Mouse (Mus musculus) forebrain, embryonic 16.5 days (tissue): Measurements from ENCODE around the gene Gm20388. TPM values are rescaled to one million over a fixed set of nuclear protein-coding genes. Genes with fewer than 3 reads are reported as not detected.

Experiments
- ATAC-seq: fragments of 200-750 bp; cut with Nextera tagmentation; 2 replicates; pipeline ENCODE4 v1.8.0; 2017; ENCODE audit warnings: mild to moderate bottlenecking, moderate library complexity
- H3K27ac ChIP-seq: fragments of 300-500 bp; sonication (generic); 2 replicates; pipeline ENCODE4 v1.5.1; 2014; ENCODE audit warnings: low read length, control low read depth
- H3K27me3 ChIP-seq: fragments of 300-500 bp; sonication (generic); replicated peaks from 2 replicates; pipeline ENCODE4 v1.6.1; 2014; ENCODE audit warnings: low read length; ENCODE audit not compliant: control insufficient read depth, insufficient read depth
- H3K36me3 ChIP-seq: fragments of 300-500 bp; sonication (generic); 2 replicates; pipeline ENCODE4 v1.6.1; 2014; ENCODE audit not compliant: control insufficient read depth, insufficient read depth
- H3K4me1 ChIP-seq: fragments of 300-500 bp; sonication (generic); replicated peaks from 2 replicates; pipeline ENCODE4 v1.6.1; 2014; ENCODE audit warnings: low read length; ENCODE audit not compliant: control insufficient read depth, insufficient read depth
- H3K4me2 ChIP-seq: fragments of 300-500 bp; sonication (generic); 2 replicates; pipeline ENCODE4 v1.6.1; 2014; ENCODE audit warnings: mild to moderate bottlenecking, low read length, control low read depth
- H3K4me3 ChIP-seq: fragments of 300-500 bp; sonication (generic); replicated peaks from 2 replicates; pipeline ENCODE4 v1.5.1; 2014; ENCODE audit warnings: mild to moderate bottlenecking, low read length, control low read depth
- H3K9ac ChIP-seq: fragments of 300-500 bp; sonication (generic); replicated peaks from 2 replicates; pipeline ENCODE4 v1.6.1; 2014; ENCODE audit warnings: low read depth, low read length, control low read depth
- H3K9me3 ChIP-seq: fragments of 300-500 bp; sonication (generic); 2 replicates; pipeline ENCODE4 v1.6.1; 2016; ENCODE audit warnings: low read length; ENCODE audit not compliant: control insufficient read depth
- WGBS: fragments of 180-500 bp; shearing (Covaris S2); extraction: QIAGEN DNeasy Blood & Tissue Kit; methylation state at CpG from one replicate; pipeline ENCODE4 v1.1.7; 2014; 5-methylcytosine and 5-hydroxymethylcytosine counted together
- polyA plus RNA-seq: library from polyadenylated mRNA; unstranded; fragments of >200 nt; fragmentation: Nextera tagmentation; extraction: Ambion mirVana; gene quantifications from 2 replicates; pipeline ENCODE4 v1.2.1, GENCODE M21; 2015

Gm20388 gene
- polyA plus RNA-seq, 1 experiment from 2014 or later, result 4.7 TPM

DNA sequence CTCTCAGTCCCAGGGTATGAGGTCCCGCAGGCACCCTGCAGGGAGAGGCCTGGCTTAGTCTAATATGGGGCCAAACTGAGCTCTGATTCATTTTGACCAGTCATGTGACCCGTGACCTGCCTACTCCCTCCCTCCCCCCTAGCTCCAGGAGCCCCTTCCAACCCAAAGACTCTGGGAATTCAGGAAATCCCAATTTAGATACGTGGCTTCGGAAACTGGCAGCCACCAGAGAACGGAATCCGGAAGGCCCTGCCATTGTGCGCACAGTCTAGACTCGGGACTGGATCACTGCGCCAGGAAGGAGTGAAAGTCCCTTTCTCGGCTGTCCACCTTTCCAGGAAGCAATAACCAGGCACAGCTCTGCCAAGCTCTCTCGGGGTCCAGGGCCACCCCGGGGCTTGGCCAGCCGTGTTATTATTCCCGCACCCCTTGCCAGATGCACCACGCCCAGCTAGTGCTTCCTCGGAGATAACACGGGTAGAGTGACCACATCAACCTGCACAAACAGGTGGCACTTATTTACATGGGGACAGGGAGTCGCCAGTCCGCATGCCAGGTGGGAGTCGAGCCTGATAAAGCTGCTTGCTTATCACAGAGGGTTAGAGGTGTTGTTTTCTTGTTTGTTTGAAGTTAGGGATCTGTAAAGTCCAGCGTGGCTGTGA lies 1352.2 kb downstream of the Gm20388 start:
- WGBS, result 81% methylated on average over 21 of the region's 21 CpGs
- no peak for ATAC-seq

DNA sequence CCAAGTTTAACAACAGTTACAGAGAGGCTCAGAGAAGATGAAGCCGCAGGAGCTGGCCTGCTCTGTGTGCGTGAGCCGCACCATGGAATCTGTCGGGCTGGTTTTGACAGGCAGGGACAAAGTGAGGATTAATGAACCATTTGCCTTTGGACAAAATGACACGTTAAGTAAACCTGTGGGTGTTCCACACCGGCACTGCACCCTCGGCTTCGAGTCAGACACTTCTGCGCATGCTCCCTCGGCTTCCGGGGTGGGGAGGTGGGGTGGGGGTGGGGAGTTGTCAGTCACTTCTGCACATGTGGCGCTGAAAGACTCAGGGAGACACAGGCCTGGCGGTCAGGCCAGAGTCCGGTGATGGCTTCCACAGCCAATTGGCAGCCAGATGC lies 1352.7 kb downstream of the Gm20388 start:
- Histone ChIP-seq H3K9me3 (no peaks in the 10 kb centered on the region), H3K27ac (no peak overlapping the region), H3K4me1 (no peaks in the 10 kb centered on the region), H3K9ac (0 out of 2 replicates have a peak overlapping the region, but pooled peaks have one; percentile 13), H3K4me3 (no peak overlapping the region), H3K27me3 (no peaks in the 10 kb centered on the region), H3K4me2 (no peak overlapping the region), H3K36me3 (no peaks in the 10 kb centered on the region)
- no peak for ATAC-seq
- WGBS, result 49% methylated on average over 14 of the region's 14 CpGs

More for the DNA sequence above, 1352.2 kb downstream of the Gm20388 start:
- no peaks in the 10 kb centered on the region for H3K36me3 ChIP-seq
- H3K4me3 ChIP-seq, result no peak overlapping the region
- H3K27ac ChIP-seq, result no peak overlapping the region
- H3K4me1 ChIP-seq, result no peaks in the 10 kb centered on the region
- H3K4me2 ChIP-seq, result no peak overlapping the region
- H3K27me3 ChIP-seq, result no peaks in the 10 kb centered on the region
- no peak overlapping the region for H3K9ac ChIP-seq
- no peaks in the 10 kb centered on the region for H3K9me3 ChIP-seq

DNA sequence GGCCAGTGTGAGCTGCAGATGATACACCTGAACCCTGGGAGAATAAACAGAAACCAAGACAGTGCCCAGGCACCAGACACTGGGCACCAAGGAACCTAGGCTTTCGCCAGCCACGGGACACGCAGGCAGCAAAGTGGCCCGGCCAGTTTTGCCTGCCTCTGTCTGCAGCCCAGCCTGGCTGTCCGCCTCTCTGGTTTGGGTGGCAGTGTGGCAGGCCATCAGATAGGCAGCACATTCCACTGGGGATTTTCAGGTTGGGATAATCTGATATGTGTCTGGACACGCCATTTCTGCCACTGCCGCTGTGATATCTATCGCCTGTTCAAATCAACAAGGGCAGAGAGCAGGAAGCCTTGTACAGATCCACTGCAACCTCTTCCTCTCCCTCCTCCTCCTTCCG lies 1353.6 kb downstream of the Gm20388 start:
- Histone ChIP-seq H3K9me3 (no peaks in the 10 kb centered on the region), H3K4me3 (no peak overlapping the region), H3K27me3 (no peaks in the 10 kb centered on the region), H3K4me1 (no peaks in the 10 kb centered on the region), H3K27ac (no peak overlapping the region), H3K36me3 (no peaks in the 10 kb centered on the region), H3K9ac (no peak overlapping the region), H3K4me2 (no peak overlapping the region)
- 86% methylated on average over 9 of the region's 9 CpGs for WGBS
- ATAC-seq, result no peak

DNA sequence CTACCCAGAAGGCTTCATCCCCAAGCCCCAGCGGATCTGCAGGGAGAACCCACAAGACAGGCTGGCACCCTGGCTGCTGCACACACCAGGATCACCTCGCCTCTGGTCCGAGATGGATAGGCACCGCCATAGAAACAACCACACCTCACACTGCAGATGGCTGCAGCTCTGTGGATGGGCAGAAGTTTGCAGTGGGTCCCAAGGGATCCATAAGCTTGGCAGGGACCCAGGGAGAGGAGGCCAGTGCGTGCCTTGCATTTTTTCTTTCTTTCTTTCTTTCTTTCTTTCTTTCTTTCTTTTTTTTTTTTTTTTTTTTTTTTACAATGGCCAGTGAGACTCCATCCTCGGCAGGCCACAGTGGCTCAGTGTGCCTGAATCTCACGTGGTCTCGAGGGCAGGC lies 1360.9 kb downstream of the Gm20388 start:
- H3K9ac ChIP-seq, result no peak overlapping the region
- peaks cover 11% of the 10 kb centered on the region for H3K4me1 ChIP-seq
- ATAC-seq, result no peak
- no peaks in the 10 kb centered on the region for H3K36me3 ChIP-seq
- H3K4me3 ChIP-seq, result no peak overlapping the region
- WGBS, result 57% methylated on average over 8 of the region's 8 CpGs
- no peak overlapping the region for H3K27ac ChIP-seq
- no peak overlapping the region for H3K4me2 ChIP-seq
- H3K9me3 ChIP-seq, result no peaks in the 10 kb centered on the region
- H3K27me3 ChIP-seq, result no peaks in the 10 kb centered on the region

DNA sequence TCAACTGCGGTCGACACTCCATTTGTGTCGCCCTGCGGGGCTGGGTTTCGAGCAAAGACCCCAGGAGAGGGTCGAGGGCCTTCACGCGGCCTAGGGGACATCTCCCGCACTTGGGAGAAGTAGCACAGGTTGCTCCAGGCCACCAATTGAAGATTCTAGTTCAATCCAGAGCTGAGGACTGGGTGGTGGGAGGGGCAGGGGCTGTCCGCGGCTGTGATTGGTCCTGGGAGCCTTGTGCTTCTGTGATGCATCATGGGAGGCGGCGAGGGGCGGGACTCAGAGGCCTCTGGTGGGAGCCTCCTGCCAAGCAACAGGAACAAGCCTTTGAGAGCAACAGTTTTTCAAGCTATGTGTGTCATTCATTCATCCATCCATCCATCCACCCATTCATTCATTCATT lies 1362.6 kb downstream of the Gm20388 start:
- WGBS, result 54% methylated on average over 14 of the region's 14 CpGs
- H3K9ac ChIP-seq, result no peak overlapping the region
- no peaks in the 10 kb centered on the region for H3K36me3 ChIP-seq
- H3K4me1 ChIP-seq, result peaks cover 11% of the 10 kb centered on the region
- no peaks in the 10 kb centered on the region for H3K27me3 ChIP-seq
- H3K27ac ChIP-seq, result 0 out of 2 replicates have a peak overlapping the region, but pooled peaks have one; percentile 10
- ATAC-seq, result peak; percentile 86
- no peaks in the 10 kb centered on the region for H3K9me3 ChIP-seq
- H3K4me2 ChIP-seq, result peak overlapping the region; percentile 36
- H3K4me3 ChIP-seq, result peak overlapping the region; percentile 20; the same call in 1 of the 2 replicates

DNA sequence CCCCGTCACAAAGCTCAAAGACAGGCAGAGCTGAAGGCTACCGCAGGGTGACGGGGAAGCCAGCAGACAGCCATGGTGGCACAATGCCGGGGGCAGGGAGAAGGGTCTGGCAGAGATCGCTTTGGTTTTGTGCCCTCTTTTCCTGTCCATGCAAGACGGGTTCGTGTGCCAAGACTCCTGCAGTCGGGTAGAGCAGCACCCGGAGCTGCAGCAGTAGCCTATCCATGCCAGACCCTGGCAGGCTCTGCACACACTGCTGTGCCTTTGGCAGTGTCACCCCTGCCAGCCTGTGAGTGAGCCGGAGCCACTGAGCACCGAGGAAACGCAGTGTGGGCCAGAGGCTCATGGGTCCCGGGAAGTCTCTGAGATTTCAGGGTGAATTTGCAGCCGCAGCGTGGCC lies 1363.0 kb downstream of the Gm20388 start:
- H3K4me3 ChIP-seq, result no peak overlapping the region
- peaks cover 11% of the 10 kb centered on the region for H3K4me1 ChIP-seq
- ATAC-seq, result peak; percentile 91
- 59% methylated on average over 15 of the region's 15 CpGs for WGBS
- peak overlapping the region; percentile 20 for H3K4me2 ChIP-seq
- H3K9me3 ChIP-seq, result no peaks in the 10 kb centered on the region
- H3K36me3 ChIP-seq, result no peaks in the 10 kb centered on the region
- H3K27me3 ChIP-seq, result no peaks in the 10 kb centered on the region
- H3K27ac ChIP-seq, result peak overlapping the region; percentile 44; the same call in 1 of the 2 replicates
- H3K9ac ChIP-seq, result no peak overlapping the region

DNA sequence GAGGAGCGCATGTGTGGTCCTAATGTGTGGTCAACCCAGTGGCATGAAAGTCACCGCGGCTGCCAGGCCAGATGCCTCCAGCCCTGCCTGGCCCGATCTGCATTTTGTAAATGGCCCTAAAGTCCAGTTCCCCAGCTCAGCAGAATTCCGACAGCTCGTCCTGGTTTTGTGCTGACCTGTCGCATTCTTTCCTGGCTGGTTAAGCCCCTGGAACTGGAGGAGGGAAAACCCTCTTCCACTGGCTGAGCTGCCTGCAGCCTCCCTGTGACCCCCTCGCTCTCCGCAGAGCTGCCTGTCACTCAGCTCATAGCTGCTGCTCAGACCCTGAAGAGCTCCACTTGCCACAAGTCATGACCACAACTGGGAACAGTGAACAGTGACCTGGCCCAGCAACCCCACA lies 1369.8 kb downstream of the Gm20388 start:
- Histone ChIP-seq H3K4me1 (no peaks in the 10 kb centered on the region), H3K27ac (no peak overlapping the region), H3K4me3 (no peak overlapping the region), H3K9me3 (no peaks in the 10 kb centered on the region), H3K27me3 (no peaks in the 10 kb centered on the region), H3K36me3 (no peaks in the 10 kb centered on the region), H3K9ac (no peak overlapping the region), H3K4me2 (no peak overlapping the region)
- WGBS, result 62% methylated on average over 9 of the region's 9 CpGs
- ATAC-seq, result no peak

DNA sequence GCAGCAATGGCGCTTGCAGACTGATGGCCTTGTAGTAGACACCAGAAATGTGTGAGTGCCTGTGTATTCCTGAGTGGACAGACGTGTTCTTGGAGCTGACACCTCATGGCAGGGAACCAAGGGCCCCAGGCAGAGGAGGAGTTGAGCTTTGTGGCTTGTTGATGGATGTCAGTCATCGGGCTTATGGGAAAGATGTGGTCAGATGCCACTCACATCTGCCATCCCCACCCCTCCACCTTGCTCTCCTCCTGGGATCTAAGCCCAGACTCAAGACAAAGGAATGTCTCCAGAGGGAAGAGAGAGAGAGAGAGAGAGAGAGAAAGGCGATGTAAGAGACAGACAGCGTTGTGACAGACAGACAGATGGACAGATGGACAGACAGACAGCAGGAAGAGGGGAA lies 1378.7 kb downstream of the Gm20388 start:
- 79% methylated on average over 5 of the region's 5 CpGs for WGBS
- no peaks in the 10 kb centered on the region for H3K27me3 ChIP-seq
- no peak overlapping the region for H3K4me3 ChIP-seq
- H3K9ac ChIP-seq, result no peak overlapping the region
- H3K36me3 ChIP-seq, result no peaks in the 10 kb centered on the region
- ATAC-seq, result no peak
- H3K27ac ChIP-seq, result no peak overlapping the region
- no peaks in the 10 kb centered on the region for H3K9me3 ChIP-seq
- H3K4me1 ChIP-seq, result peaks cover 25% of the 10 kb centered on the region
- no peak overlapping the region for H3K4me2 ChIP-seq

DNA sequence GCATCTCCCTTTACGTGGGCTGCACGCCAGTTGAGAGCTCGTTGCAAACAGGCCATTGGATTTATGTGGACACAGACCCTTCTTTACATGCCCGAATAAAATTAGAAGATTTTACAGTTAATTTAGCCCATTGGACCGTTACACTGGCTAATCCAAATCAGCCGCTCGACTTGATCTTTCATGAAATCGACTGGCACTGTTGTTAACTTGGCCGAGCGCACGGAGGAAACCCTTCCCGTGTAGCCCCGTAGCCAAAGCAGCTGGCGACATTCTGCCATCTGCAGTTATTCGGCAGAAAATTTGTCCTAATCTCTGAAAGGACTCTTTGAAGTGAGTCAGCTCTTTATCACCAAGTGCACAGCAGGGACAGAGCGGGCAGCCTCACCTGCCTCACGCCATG lies 1379.9 kb downstream of the Gm20388 start:
- Histone ChIP-seq H3K4me1 (peaks cover 32% of the 10 kb centered on the region), H3K27me3 (no peaks in the 10 kb centered on the region), H3K27ac (no peak overlapping the region), H3K9ac (no peak overlapping the region), H3K4me2 (no peak overlapping the region), H3K9me3 (no peaks in the 10 kb centered on the region), H3K4me3 (no peak overlapping the region), H3K36me3 (no peaks in the 10 kb centered on the region)
- 33% methylated on average over 17 of the region's 17 CpGs for WGBS
- peak; percentile 52 for ATAC-seq

DNA sequence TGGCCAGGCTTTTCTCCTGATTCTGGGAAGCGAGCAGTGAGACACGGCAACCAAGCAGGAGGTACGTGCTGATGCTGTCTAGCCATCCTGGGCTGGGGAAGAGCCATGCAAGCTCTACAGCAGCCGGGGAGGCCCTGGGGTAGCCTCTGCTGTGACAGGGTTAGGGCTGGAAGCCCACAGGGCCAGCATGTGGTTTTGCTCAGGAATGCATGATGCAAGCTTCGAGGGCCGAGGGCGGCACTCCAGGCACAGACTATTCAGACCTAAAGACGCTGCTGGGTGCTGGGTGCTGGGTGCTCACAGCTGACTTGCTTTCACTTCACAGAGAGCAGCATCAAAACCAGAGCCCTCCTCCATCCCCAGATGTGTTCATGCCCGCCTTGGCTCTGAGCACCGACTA lies 1382.8 kb downstream of the Gm20388 start:
- Histone ChIP-seq H3K9me3 (no peaks in the 10 kb centered on the region), H3K36me3 (no peaks in the 10 kb centered on the region), H3K27ac (no peak overlapping the region), H3K4me2 (no peak overlapping the region), H3K4me1 (peaks cover 39% of the 10 kb centered on the region), H3K4me3 (no peak overlapping the region), H3K27me3 (no peaks in the 10 kb centered on the region), H3K9ac (no peak overlapping the region)
- no peak for ATAC-seq
- 91% methylated on average over 10 of the region's 10 CpGs for WGBS
